Mouse (Mus musculus) midbrain, embryonic 15.5 days (tissue): ENCODE results near the gene Cracr2b. TPM values are rescaled to one million over a fixed set of nuclear protein-coding genes. Genes with fewer than 3 reads are reported as not detected.

ENCODE experiments used
- ATAC-seq: fragments of 200-750 bp; cut with Nextera tagmentation; replicated peaks from 2 replicates; pipeline ENCODE4 v1.8.0; 2017; ENCODE audit warnings: moderate TSS enrichment
- H3K27ac ChIP-seq: fragments of 300-500 bp; sonication (generic); 2 replicates; pipeline ENCODE4 v1.5.1; 2015; ENCODE audit warnings: mild to moderate bottlenecking, inconsistent platforms
- H3K27me3 ChIP-seq: fragments of 300-500 bp; sonication (generic); replicated peaks from 2 replicates; pipeline ENCODE4 v1.6.1; 2015; ENCODE audit warnings: inconsistent platforms
- H3K36me3 ChIP-seq: fragments of 300-500 bp; sonication (generic); replicated peaks from 2 replicates; pipeline ENCODE4 v1.6.1; 2015; ENCODE audit warnings: inconsistent platforms
- H3K4me1 ChIP-seq: fragments of 300-500 bp; sonication (generic); 2 replicates; pipeline ENCODE4 v1.6.1; 2015; ENCODE audit warnings: inconsistent platforms
- H3K4me2 ChIP-seq: fragments of 300-500 bp; sonication (generic); 2 replicates; pipeline ENCODE4 v1.6.1; 2015; ENCODE audit warnings: inconsistent platforms, mild to moderate bottlenecking, moderate library complexity
- H3K4me3 ChIP-seq: fragments of 300-500 bp; sonication (generic); 2 replicates; pipeline ENCODE4 v1.5.1; 2015; ENCODE audit warnings: mild to moderate bottlenecking, inconsistent platforms
- H3K9ac ChIP-seq: fragments of 300-500 bp; sonication (generic); 2 replicates; pipeline ENCODE4 v1.6.1; 2015; ENCODE audit warnings: mild to moderate bottlenecking, inconsistent platforms
- H3K9me3 ChIP-seq: fragments of 300-500 bp; sonication (generic); 2 replicates; pipeline ENCODE4 v1.6.1; 2016; ENCODE audit warnings: inconsistent platforms
- WGBS: fragments of 180-500 bp; shearing (Covaris S2); methylation state at CpG from one replicate; pipeline ENCODE4 v1.1.7; 2015; ENCODE audit warnings: mixed read lengths; 5-methylcytosine and 5-hydroxymethylcytosine counted together
- polyA plus RNA-seq: library from polyadenylated mRNA; unstranded; fragments of >200 nt; fragmentation: Nextera tagmentation; extraction: Ambion mirVana; gene quantifications from 2 replicates; pipeline ENCODE4 v1.2.1, GENCODE M21; 2015

Cracr2b gene
- polyA plus RNA-seq, 1 experiment from 2014 or later, result 7.6 TPM

GRCm38 (mm10) chr7:141428701-141429100, 32.2 kb upstream of the Cracr2b start:
- Histone ChIP-seq H3K4me2 (peak overlapping the region; percentile 82), H3K27ac (peak overlapping the region; percentile 81), H3K4me3 (peak overlapping the region; percentile 59), H3K27me3 (no peaks in the 10 kb centered on the region), H3K9me3 (no peaks in the 10 kb centered on the region), H3K36me3 (peaks cover 15% of the 10 kb centered on the region), H3K4me1 (peaks cover 38% of the 10 kb centered on the region), H3K9ac (peak overlapping the region; percentile 81)
- WGBS, result 53% methylated on average over 5 of the region's 5 CpGs
- ATAC-seq, result no peak

DNA sequence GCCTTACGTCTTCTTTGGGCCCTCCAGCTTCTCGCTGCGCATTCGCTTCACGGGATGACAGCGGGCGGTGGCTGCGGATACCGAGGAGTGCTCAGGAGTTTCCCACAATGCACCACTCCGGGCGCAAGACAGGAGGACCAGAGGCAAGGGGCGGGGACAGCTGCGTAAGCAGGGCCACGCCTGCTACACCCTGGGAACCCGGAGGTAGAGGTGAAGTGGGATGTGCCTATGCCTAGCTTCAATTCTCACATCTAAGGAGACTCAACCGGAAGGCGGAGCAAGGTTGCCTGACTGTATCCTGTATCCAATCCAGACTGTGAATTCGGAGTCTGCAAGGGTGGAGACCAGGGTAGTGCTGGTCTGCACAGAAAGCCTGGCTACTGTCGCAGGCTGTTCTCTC, 31.6 kb upstream of the Cracr2b start, which contains the start of gene Cend1:
Cend1 (minus strand) TSS at position 182 of the 400 bp plus-strand sequence.
- peak within 1 kb of the TSS; percentile 59 for H3K4me3 ChIP-seq
- peak within 1 kb of the TSS; percentile 81 for H3K27ac ChIP-seq
- peak within 1 kb of the TSS; percentile 82 for H3K4me2 ChIP-seq
- WGBS, result 3% methylated on average over 19 of the region's 19 CpGs
- peak; percentile 85 for ATAC-seq
- no peaks in the 10 kb centered on the region for H3K9me3 ChIP-seq
- H3K36me3 ChIP-seq, result peaks cover 15% of the 10 kb centered on the region
- no peaks in the 10 kb centered on the region for H3K27me3 ChIP-seq
- H3K9ac ChIP-seq, result peak within 1 kb of the TSS; percentile 81
- H3K4me1 ChIP-seq, result peaks cover 43% of the 10 kb centered on the region

GRCm38 (mm10) chr7:141429840-141430584, 30.9 kb upstream of the Cracr2b start:
- Histone ChIP-seq H3K9ac (no peak overlapping the region), H3K4me3 (peak overlapping the region; percentile 59), H3K4me2 (peak overlapping the region; percentile 82), H3K36me3 (peaks cover 15% of the 10 kb centered on the region), H3K9me3 (no peaks in the 10 kb centered on the region), H3K27ac (peak overlapping the region; percentile 81), H3K4me1 (peaks cover 49% of the 10 kb centered on the region), H3K27me3 (no peaks in the 10 kb centered on the region)
- WGBS, result 63% methylated on average over 9 of the region's 9 CpGs
- 0 out of 2 replicates have a peak, but pooled peaks have one; percentile 26 for ATAC-seq

DNA sequence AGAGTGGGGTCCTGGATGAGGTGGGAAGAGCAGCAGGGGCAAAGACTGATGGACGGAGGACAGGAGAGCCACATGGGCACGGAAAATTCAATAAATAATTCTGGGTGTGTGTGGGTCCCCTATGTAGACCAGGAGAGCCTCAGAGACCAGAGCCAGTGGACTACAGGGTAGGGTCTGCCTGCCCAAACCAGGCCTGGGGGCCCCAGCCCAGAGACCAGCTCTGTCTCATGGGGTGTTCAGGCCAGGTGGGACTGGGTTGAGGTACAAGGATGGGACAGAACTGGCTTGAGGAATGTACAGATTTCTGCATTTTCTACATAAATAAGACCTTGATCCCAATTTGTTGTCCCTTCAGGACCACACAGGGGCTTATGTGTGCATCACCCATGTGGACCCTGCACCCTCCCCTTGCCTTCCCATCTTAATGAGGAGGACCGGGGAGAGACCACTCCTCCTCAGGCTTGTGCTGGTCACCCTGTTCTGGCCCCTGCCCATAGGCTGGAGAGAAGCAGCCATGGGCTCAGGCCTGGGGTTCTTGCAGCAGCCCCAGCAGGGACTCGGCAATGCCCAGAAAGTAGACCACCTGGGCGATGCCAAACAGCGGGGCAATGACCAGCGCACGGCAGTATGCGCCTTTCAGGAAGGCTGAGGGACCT, 30.2 kb upstream of the Cracr2b start:
- H3K4me1 ChIP-seq, result peaks cover 56% of the 10 kb centered on the region

DNA sequence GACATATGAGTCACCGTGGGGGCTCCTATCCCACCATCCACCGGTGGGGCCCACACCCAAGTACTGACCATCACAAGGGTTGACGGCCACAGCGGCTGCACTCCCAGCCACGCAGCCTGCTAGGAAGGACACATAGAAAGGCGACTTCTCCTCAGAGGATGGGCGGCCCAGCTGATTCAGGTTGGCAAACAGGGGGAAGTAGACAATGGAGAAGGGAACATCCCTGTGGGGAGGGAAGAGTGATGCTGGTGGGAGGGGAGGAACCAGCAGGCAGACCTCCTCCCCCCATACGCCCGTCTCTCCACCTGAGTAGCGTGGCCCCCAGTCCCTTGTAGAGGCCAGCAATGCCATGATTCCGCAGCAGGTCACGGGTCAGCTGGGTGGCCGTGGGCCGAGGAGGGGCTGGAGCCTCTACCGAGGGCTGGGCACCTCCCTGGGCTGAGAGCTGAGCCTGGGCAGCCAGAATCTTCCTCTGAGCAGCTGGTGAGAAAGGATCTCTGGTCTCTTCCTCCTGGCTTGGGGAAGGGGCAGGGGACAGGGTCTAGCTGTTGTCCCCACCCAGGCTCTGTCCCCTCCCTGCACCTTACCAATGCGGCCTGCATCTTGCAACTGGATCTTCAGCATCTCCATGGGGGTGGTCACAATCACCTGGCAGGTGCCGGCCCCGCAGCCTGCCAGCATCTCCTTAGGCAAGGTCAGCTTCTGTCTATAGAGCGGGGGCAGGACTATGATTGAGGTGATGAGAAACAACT, 29.3 kb upstream of the Cracr2b start:
- Histone ChIP-seq H3K4me2 (no peak overlapping the region), H3K27me3 (no peaks in the 10 kb centered on the region), H3K9me3 (no peaks in the 10 kb centered on the region), H3K4me3 (no peak overlapping the region), H3K36me3 (peaks cover 15% of the 10 kb centered on the region), H3K27ac (no peak overlapping the region), H3K4me1 (peaks cover 65% of the 10 kb centered on the region), H3K9ac (no peak overlapping the region)
- ATAC-seq, result no peak
- WGBS, result 92% methylated on average over 19 of the region's 19 CpGs

More for the DNA sequence above, 30.2 kb upstream of the Cracr2b start:
- Histone ChIP-seq H3K9me3 (no peaks in the 10 kb centered on the region), H3K27ac (no peak overlapping the region), H3K4me2 (no peak overlapping the region), H3K36me3 (peaks cover 15% of the 10 kb centered on the region), H3K4me3 (no peak overlapping the region), H3K27me3 (no peaks in the 10 kb centered on the region), H3K9ac (no peak overlapping the region)
- 94% methylated on average over 9 of the region's 9 CpGs for WGBS
- ATAC-seq, result no peak

DNA sequence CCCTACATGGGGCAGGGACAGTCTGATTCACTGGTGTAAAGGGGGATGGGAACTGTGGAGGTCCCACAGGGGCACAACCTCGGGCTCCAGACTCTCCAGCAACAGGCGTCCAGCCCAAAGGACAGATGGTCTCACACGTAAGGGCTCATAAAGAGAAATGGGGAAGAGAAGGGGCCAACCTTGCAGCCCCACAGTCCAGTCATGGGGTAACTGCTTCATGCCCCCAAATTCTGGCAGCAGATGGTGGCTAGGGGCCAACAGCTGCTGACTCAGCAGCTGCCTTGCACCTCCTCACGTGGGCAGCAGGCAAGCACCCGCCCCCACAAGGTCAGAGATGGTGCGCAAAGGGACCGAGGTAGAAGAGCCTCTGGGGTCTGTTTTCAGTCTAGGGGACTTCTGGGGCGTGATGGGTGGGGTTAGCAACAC, 28.7 kb upstream of the Cracr2b start:
- H3K9me3 ChIP-seq, result no peaks in the 10 kb centered on the region
- H3K27me3 ChIP-seq, result no peaks in the 10 kb centered on the region
- WGBS, result 89% methylated on average over 8 of the region's 8 CpGs
- H3K27ac ChIP-seq, result no peak overlapping the region
- H3K4me2 ChIP-seq, result no peak overlapping the region
- no peak overlapping the region for H3K4me3 ChIP-seq
- peaks cover 69% of the 10 kb centered on the region for H3K4me1 ChIP-seq
- H3K9ac ChIP-seq, result no peak overlapping the region
- ATAC-seq, result no peak
- peaks cover 15% of the 10 kb centered on the region for H3K36me3 ChIP-seq

GRCm38 (mm10) chr7:141432741-141433516, 28.0 kb upstream of the Cracr2b start:
- WGBS, result 80% methylated on average over 6 of the region's 6 CpGs
- H3K4me1 ChIP-seq, result peaks cover 71% of the 10 kb centered on the region
- H3K9me3 ChIP-seq, result no peaks in the 10 kb centered on the region
- no peak overlapping the region for H3K27ac ChIP-seq
- H3K36me3 ChIP-seq, result peaks cover 15% of the 10 kb centered on the region
- ATAC-seq, result no peak
- no peaks in the 10 kb centered on the region for H3K27me3 ChIP-seq
- peak overlapping the region; percentile 72; the same call in 1 of the 2 replicates for H3K9ac ChIP-seq
- H3K4me3 ChIP-seq, result peak overlapping the region; percentile 70; the same call in 1 of the 2 replicates
- H3K4me2 ChIP-seq, result peak overlapping the region; percentile 92

GRCm38 (mm10) chr7:141433517-141434400, 27.1 kb upstream of the Cracr2b start:
- Histone ChIP-seq H3K27ac (peak overlapping the region; percentile 84), H3K36me3 (peaks cover 15% of the 10 kb centered on the region), H3K4me1 (peaks cover 67% of the 10 kb centered on the region), H3K4me2 (peak overlapping the region; percentile 92), H3K27me3 (no peaks in the 10 kb centered on the region), H3K9ac (peak overlapping the region; percentile 72), H3K4me3 (peak overlapping the region; percentile 70), H3K9me3 (no peaks in the 10 kb centered on the region)
- ATAC-seq, result no peak
- 70% methylated on average over 15 of the region's 15 CpGs for WGBS

DNA sequence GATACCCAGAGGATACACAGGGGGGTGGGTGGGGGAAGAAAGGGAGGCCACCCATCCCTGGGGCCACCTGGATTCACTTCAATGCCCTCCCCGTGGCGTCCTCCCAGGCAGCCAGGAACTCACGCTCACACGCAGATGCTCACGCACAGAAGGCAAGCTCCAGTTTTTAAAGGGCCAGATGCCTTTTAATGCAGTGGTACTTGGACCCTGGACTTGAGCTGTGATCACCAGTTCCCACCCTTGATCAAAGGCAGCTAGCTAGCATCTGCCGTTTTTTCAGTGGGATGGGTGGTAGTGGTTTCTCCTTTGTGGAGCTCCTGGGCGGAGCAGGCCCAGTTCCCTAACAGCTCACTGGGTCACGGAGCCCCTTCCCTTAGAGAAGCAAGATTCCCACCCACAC, 26.4 kb upstream of the Cracr2b start:
- H3K4me1 ChIP-seq, result peaks cover 60% of the 10 kb centered on the region
- H3K4me3 ChIP-seq, result peak overlapping the region; percentile 70
- peak overlapping the region; percentile 84 for H3K27ac ChIP-seq
- H3K9ac ChIP-seq, result peak overlapping the region; percentile 72
- peaks cover 15% of the 10 kb centered on the region for H3K36me3 ChIP-seq
- ATAC-seq, result peak; percentile 12; the same call in 1 of the 2 replicates
- 11% methylated on average over 8 of the region's 8 CpGs for WGBS
- no peaks in the 10 kb centered on the region for H3K9me3 ChIP-seq
- H3K27me3 ChIP-seq, result no peaks in the 10 kb centered on the region
- H3K4me2 ChIP-seq, result peak overlapping the region; percentile 92

GRCm38 (mm10) chr7:141435129-141435855, 25.6 kb upstream of the Cracr2b start:
- peak overlapping the region; percentile 70 for H3K4me3 ChIP-seq
- 4% methylated on average over 16 of the region's 17 CpGs for WGBS
- no peaks in the 10 kb centered on the region for H3K9me3 ChIP-seq
- H3K4me1 ChIP-seq, result peaks cover 52% of the 10 kb centered on the region
- peak overlapping the region; percentile 92 for H3K4me2 ChIP-seq
- no peak for ATAC-seq
- peak overlapping the region; percentile 84 for H3K27ac ChIP-seq
- H3K9ac ChIP-seq, result peak overlapping the region; percentile 72
- peaks cover 15% of the 10 kb centered on the region for H3K36me3 ChIP-seq
- H3K27me3 ChIP-seq, result no peaks in the 10 kb centered on the region
